Mouse (Mus musculus) midbrain, postnatal 0 days (tissue): ENCODE measurements at regions not wholly inside any gene's neighbourhood (a gene's known extent, or its start where the extent isn't known, plus 50 kb on each side); places are given as distances from the start of the nearest gene placed in this dataset.
A peak's percentile ranks its signal among the peaks of the same experiment; 100 is the strongest.

ENCODE experiments used
- ATAC-seq: fragments of 200-750 bp; cut with Nextera tagmentation; 2 replicates; pipeline ENCODE4 v1.8.0; 2017; ENCODE audit warnings: moderate number of reproducible peaks, mild to moderate bottlenecking, moderate TSS enrichment, moderate library complexity; ENCODE audit not compliant: low FRiP score
- DNase-seq: peaks from one replicate; pipeline ENCODE4 v3.0.0-alpha.2; 2015; ENCODE audit warnings: low spot score
- H3K27ac ChIP-seq: fragments of 300-500 bp; sonication (generic); 2 replicates; pipeline ENCODE4 v1.5.1; 2014; ENCODE audit warnings: low read depth, mild to moderate bottlenecking, low read length, mixed read lengths
- H3K27me3 ChIP-seq: fragments of 300-500 bp; sonication (generic); 2 replicates; pipeline ENCODE4 v1.6.1; 2014; ENCODE audit warnings: low read length, control low read depth, mixed read lengths; ENCODE audit not compliant: insufficient read depth
- H3K36me3 ChIP-seq: fragments of 300-500 bp; sonication (generic); 2 replicates; pipeline ENCODE4 v1.6.1; 2014; ENCODE audit warnings: low read length, control low read depth, mixed read lengths; ENCODE audit not compliant: insufficient read depth
- H3K4me1 ChIP-seq: fragments of 300-500 bp; sonication (generic); 2 replicates; pipeline ENCODE4 v1.6.1; 2014; ENCODE audit warnings: mild to moderate bottlenecking, control low read depth, antibody characterized with exemption, low read length, mixed read lengths; ENCODE audit not compliant: insufficient read depth
- H3K4me2 ChIP-seq: fragments of 300-500 bp; sonication (generic); 2 replicates; pipeline ENCODE4 v1.6.1; 2014; ENCODE audit warnings: low read depth, mild to moderate bottlenecking, low read length, mixed read lengths; ENCODE audit not compliant: poor library complexity, severe bottlenecking
- H3K4me3 ChIP-seq: fragments of 300-500 bp; sonication (generic); 2 replicates; pipeline ENCODE4 v1.5.1; 2014; ENCODE audit warnings: low read depth, mild to moderate bottlenecking, low read length, moderate library complexity
- H3K9ac ChIP-seq: fragments of 300-500 bp; sonication (generic); replicated peaks from 2 replicates; pipeline ENCODE4 v1.6.1; 2014; ENCODE audit warnings: mild to moderate bottlenecking, low read length, moderate library complexity, mixed read lengths; ENCODE audit not compliant: poor library complexity, severe bottlenecking
- H3K9me3 ChIP-seq: fragments of 300-500 bp; sonication (generic); 2 replicates; pipeline ENCODE4 v1.6.1; 2016; ENCODE audit warnings: low read length, control low read depth
- CTCF ChIP-seq: IDR thresholded peaks from 2 replicates; pipeline ENCODE4 v1.5.1; 2016; ENCODE audit warnings: antibody characterized with exemption, mild to moderate bottlenecking
- WGBS: fragments of 180-500 bp; shearing (Covaris S2); extraction: QIAGEN DNeasy Blood & Tissue Kit; methylation state at CpG from one replicate; pipeline ENCODE4 v1.1.7; 2014; 5-methylcytosine and 5-hydroxymethylcytosine counted together

DNA sequence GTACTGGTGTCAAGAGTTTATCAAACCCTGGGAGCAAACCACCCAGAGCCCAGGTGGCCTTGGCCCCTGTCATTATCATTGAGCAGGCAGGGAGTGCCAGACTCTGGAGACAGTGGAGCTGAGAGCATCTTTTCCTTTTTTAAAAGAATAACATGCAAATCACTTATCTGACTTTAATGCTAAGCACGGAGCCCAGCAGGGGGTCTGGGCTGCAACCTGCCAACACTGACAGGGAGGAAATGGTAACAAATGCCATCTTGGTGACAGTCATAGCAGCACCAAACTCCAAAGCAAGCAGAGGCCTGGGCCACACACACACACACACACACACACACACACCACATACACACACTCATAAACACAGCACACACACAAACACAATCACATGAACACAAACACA, 223.1 kb upstream of the Sdk2 start:
- WGBS: 53% methylated on average over 1 of the region's 1 CpGs
- DNase-seq (no peak), ATAC-seq (no peak)
- no peaks in the 10 kb centered on the region for H3K27me3 ChIP-seq
- H3K36me3 ChIP-seq: no peaks in the 10 kb centered on the region
- H3K4me1 ChIP-seq: no peaks in the 10 kb centered on the region
- H3K9ac ChIP-seq: no peak overlapping the region
- TF ChIP-seq CTCF: no peak
- no peak overlapping the region for H3K4me2 ChIP-seq
- H3K4me3 ChIP-seq: no peak overlapping the region
- H3K27ac ChIP-seq: no peak overlapping the region
- no peaks in the 10 kb centered on the region for H3K9me3 ChIP-seq

DNA sequence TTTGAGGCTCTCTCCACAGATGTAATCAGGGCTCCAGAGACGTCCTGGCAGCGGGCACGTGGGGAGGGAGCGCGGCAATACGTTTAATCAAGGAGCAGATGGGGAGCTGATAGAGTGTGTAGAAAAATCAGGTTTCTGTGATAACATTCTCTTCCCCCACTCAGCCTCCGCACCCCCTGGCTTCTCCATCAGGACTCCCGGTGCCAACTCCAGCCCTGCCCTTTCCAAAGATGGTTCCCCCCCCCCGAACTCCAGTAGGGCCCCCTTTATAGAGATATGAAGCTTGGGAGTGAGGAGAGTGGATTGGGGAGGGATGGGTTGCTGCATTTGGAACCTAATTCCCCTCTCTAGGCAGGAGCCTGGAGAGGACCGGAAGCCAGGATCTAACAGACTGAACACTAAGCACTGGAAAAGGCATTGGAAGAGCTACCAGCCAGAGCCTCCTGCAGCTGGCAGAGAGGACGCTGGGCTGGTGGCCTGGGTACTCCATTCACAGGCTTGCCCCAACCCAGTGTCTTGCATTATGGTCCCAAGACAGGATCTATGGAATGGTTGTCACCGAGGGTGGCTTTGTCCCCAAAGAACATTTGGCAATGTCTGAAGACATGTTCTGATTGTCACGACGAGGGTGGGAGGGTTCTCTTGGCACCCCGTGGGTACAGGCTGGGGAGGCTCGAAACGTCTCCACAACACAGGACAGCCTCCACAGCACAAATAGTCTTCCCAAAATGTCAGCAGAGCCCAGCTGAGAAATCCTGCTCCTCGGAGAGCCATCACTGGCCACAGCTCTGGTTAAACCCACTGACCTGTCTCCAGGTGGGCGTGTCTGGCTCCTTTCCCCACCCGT, 218.2 kb upstream of the Sdk2 start:
- Histone ChIP-seq H3K9me3 (no peaks in the 10 kb centered on the region), H3K36me3 (no peaks in the 10 kb centered on the region), H3K4me3 (no peak overlapping the region), H3K27me3 (no peaks in the 10 kb centered on the region), H3K4me2 (no peak overlapping the region), H3K4me1 (no peaks in the 10 kb centered on the region), H3K9ac (no peak overlapping the region), H3K27ac (no peak overlapping the region)
- 69% methylated on average over 20 of the region's 20 CpGs for WGBS
- DNase-seq (peak; percentile 34), ATAC-seq (no peak)
- TF ChIP-seq CTCF: no peak

DNA sequence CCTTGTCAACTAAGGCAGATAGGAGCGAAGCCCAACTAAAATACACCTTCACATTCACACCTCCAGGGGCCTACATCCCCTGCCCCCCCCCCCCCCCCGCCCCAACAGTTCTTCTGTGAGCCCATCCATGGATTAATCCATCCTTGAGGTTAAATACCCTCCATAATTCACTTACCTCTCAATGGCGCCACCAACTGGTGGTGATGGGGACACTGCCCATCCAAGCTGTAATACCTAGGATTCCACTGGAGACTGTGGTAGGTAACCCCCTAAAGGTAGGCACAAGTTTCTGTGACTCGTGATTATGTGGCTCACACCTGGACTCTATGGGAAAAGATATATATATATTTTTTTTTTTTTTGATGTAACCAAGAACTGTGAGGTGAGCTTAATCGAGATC, 216.4 kb upstream of the Sdk2 start:
- no peaks in the 10 kb centered on the region for H3K4me1 ChIP-seq
- no peaks in the 10 kb centered on the region for H3K9me3 ChIP-seq
- DNase-seq (peak; percentile 36), ATAC-seq (no peak)
- H3K27ac ChIP-seq: no peak overlapping the region
- H3K36me3 ChIP-seq: no peaks in the 10 kb centered on the region
- no peak overlapping the region for H3K9ac ChIP-seq
- peak; percentile 65 for TF ChIP-seq CTCF
- WGBS: 38% methylated on average over 5 of the region's 5 CpGs
- no peaks in the 10 kb centered on the region for H3K27me3 ChIP-seq
- no peak overlapping the region for H3K4me3 ChIP-seq
- no peak overlapping the region for H3K4me2 ChIP-seq

DNA sequence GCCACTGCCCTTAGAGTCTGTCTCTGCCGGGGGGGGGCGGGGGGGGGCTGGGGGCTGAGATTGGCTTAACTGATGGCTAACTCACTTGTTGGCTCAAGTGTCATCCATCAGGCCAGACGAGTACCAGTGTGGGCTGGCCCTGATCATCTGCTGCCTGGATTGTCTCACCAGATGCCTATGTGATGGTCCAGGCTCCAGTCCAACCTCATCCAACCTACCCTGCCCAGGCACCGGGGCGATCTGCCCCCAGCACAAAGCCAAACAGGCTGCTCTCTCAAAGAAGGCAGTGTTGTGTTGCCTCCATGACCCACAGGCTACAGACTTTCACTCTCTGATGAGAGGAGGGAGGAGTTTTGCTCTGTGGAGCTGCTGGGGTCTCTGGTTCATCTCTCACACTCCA, 215.7 kb upstream of the Sdk2 start:
- Histone ChIP-seq H3K27ac (no peak overlapping the region), H3K4me3 (no peak overlapping the region), H3K4me1 (peaks cover 3% of the 10 kb centered on the region; the same call in 1 of the 2 replicates), H3K4me2 (no peak overlapping the region), H3K27me3 (no peaks in the 10 kb centered on the region), H3K9ac (no peak overlapping the region), H3K9me3 (no peaks in the 10 kb centered on the region), H3K36me3 (no peaks in the 10 kb centered on the region)
- no peak for ATAC-seq
- TF ChIP-seq CTCF: no peak
- WGBS: 90% methylated on average over 5 of the region's 5 CpGs
- no peak for DNase-seq

DNA sequence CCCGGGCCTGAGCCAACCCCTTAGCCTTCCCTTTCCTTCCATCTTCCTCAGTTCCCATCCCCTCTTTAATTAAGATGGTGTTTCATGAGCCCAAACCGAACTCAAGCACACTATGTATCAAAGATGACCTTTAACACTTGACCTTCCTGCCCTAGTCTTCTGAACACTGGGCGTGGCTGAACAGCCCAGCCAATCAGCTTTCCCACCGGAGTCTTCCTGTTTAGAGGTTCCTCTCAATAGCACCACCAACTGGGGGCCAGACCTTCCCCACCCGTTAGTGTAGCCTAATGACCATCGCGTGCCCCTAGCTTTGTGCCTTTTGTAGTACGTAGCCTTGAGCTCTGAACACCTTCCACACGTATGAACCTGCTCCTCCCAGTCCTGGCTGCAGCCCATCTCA, 215.0 kb upstream of the Sdk2 start:
- no peaks in the 10 kb centered on the region for H3K27me3 ChIP-seq
- no peaks in the 10 kb centered on the region for H3K36me3 ChIP-seq
- ATAC-seq (no peak), DNase-seq (no peak)
- 83% methylated on average over 9 of the region's 9 CpGs for WGBS
- H3K27ac ChIP-seq: no peak overlapping the region
- H3K4me2 ChIP-seq: no peak overlapping the region
- no peaks in the 10 kb centered on the region for H3K9me3 ChIP-seq
- H3K4me1 ChIP-seq: peaks cover 6% of the 10 kb centered on the region; the same call in 1 of the 2 replicates
- no peak overlapping the region for H3K9ac ChIP-seq
- no peak for TF ChIP-seq CTCF
- no peak overlapping the region for H3K4me3 ChIP-seq

DNA sequence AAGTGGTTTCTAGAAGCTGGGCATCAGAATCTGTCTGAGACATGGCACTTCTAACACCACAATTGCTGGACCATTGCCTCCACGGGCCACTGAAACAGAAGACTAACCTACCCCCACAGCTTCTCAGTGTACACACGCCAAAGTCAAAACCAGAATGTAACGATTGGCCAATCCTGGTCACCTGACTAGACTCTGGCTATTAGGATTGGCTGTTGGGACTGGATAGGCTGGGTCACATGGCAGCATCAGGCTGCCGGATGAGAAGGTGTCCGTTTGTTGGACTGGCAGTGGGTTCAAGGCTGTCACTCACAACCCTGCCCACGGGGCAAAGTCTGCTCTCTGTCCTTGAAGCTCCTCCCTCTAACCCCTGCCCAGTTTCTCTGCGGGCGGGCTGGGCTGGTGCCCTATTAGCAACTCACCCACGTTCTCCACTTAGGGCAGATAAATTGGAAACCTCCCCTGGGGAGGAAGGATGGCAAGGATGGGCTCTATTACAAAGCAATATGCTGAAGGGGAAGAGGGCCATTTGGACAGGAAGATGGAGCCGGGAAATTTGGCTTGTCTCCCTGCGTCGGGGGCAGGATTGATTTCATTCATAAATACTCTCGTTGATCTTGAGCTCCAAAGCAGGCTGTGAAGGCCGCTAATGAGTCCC, 214.3 kb upstream of the Sdk2 start:
- DNase-seq (peak; percentile 11), ATAC-seq (no peak)
- Histone ChIP-seq H3K9ac (no peak overlapping the region), H3K9me3 (no peaks in the 10 kb centered on the region), H3K27ac (no peak overlapping the region), H3K4me3 (no peak overlapping the region), H3K36me3 (no peaks in the 10 kb centered on the region), H3K4me1 (peaks cover 6% of the 10 kb centered on the region; the same call in 1 of the 2 replicates), H3K4me2 (no peak overlapping the region), H3K27me3 (no peaks in the 10 kb centered on the region)
- TF ChIP-seq CTCF: no peak
- WGBS: 89% methylated on average over 14 of the region's 14 CpGs
